Mouse (Mus musculus): ENCODE results near the gene Plxna4.
A peak's percentile ranks its signal among the peaks of the same experiment; 100 is the strongest.

- peak; percentile 61; the same call in 1 of the 3 replicates for TF ChIP-seq GATA1 (IDR thresholded peaks at IDR 0.05; ENCODE audit: borderline replicate concordance, low read length)
- TF ChIP-seq FLI1 (IDR thresholded peaks at IDR 0.05; ENCODE audit: low read length) = no peak
Observed at GRCm38 (mm10) chr6:32569919-32570318, 18.1 kb downstream of the Plxna4 start.
